In genomic region chr3:56698248-56698647, GRCm38 (mm10) we compare ENCODE assay signal across 9 mouse cellular contexts.
DNase-seq lines count a peak whose midpoint lies in the region; ATAC-seq and TF ChIP-seq lines count a peak whose summit lies in the region.
"Had no signal": no experiment of that assay in that cellular context is flagged by ENCODE, and none has a peak within 500 bp of the region (broad histone marks: within the 10 kb centered on the region; RNA-seq: fewer than 3 reads in every experiment).

No protein-coding gene starts in this region.

- WGBS in intestine, embryonic 15.5 days, result 14% methylated on average over 1 of the region's 1 CpGs
- WGBS in intestine, embryonic 16.5 days, result 8% methylated on average over 1 of the region's 1 CpGs
- 60% methylated on average over 1 of the region's 1 CpGs for WGBS in thymus, adult 2 months

- H3K9ac ChIP-seq in intestine, embryonic 15.5 days, result no peak overlapping the region
- no peak overlapping the region for H3K9ac ChIP-seq in intestine, embryonic 16.5 days (ENCODE audit: low read depth, low read length)

- 0 out of 2 replicates have a peak, but pooled peaks have one; percentile 12 for ATAC-seq in intestine, embryonic 15.5 days
- no peak for ATAC-seq in intestine, embryonic 16.5 days

- TF ChIP-seq POLR2A in thymus, adult 2 months (IDR thresholded peaks at IDR 0.05; ENCODE audit: control insufficient read depth, extremely low read depth, insufficient read depth, low read length, poor library complexity), result no peak

- TF ChIP-seq CTCF in thymus, adult 2 months (IDR thresholded peaks at IDR 0.05; ENCODE audit: borderline replicate concordance, control insufficient read depth, extremely low read depth, insufficient read depth, low read length, poor library complexity), result no peak

- no peak overlapping the region for H3K27ac ChIP-seq in intestine, embryonic 15.5 days
- no peak overlapping the region for H3K27ac ChIP-seq in intestine, embryonic 16.5 days (ENCODE audit: low read length)
- H3K27ac ChIP-seq in thymus, adult 2 months (ENCODE audit: control insufficient read depth, insufficient read depth, low read length), result no peak overlapping the region

- H3K4me1 ChIP-seq in intestine, embryonic 15.5 days (replicated peaks), result no peaks in the 10 kb centered on the region
- H3K4me1 ChIP-seq in intestine, embryonic 16.5 days (ENCODE audit: control insufficient read depth, insufficient read depth, low read length), result no peaks in the 10 kb centered on the region
- no peaks in the 10 kb centered on the region for H3K4me1 ChIP-seq in thymus, adult 2 months (replicated peaks; ENCODE audit: control insufficient read depth, insufficient read depth, low read length)

- H3K4me2 ChIP-seq in intestine, embryonic 15.5 days (replicated peaks), result no peak overlapping the region
- no peak overlapping the region for H3K4me2 ChIP-seq in intestine, embryonic 16.5 days (ENCODE audit: low read depth, low read length)

- no peak overlapping the region for H3K4me3 ChIP-seq in intestine, embryonic 15.5 days (replicated peaks)
- H3K4me3 ChIP-seq in intestine, embryonic 16.5 days (ENCODE audit: low read length), result no peak overlapping the region
- no peak overlapping the region for H3K4me3 ChIP-seq in thymus, adult 2 months (ENCODE audit: control insufficient read depth, insufficient read depth, low read length)
- H3K4me3 ChIP-seq: erythroblast, embryonic 14.5 days had no signal

- DNase-seq in frontal cortex, postnatal 36 days (ENCODE audit: low spot score in 2 of 2), result peak; percentile 19 to 51
- peak; percentile 12 to 22 for DNase-seq in layer of hippocampus, postnatal 14 days (ENCODE audit: low spot score in 2 of 2)
- DNase-seq in neural tube, embryonic 10.5 days (ENCODE audit: extremely low spot score, low spot score), result peak; percentile 33
- DNase-seq in spleen, postnatal 4 days (ENCODE audit: low spot score in 2 of 2), result no peak
- no peak for DNase-seq in lung, postnatal 14 days
- DNase-seq in thymus, adult 2 months, result no peak

- no peaks in the 10 kb centered on the region for H3K9me3 ChIP-seq in intestine, embryonic 15.5 days
- H3K9me3 ChIP-seq in intestine, embryonic 16.5 days (ENCODE audit: control insufficient read depth, low read length), result no peaks in the 10 kb centered on the region

- H3K27me3 ChIP-seq in intestine, embryonic 15.5 days (replicated peaks), result no peaks in the 10 kb centered on the region
- H3K27me3 ChIP-seq in intestine, embryonic 16.5 days (replicated peaks; ENCODE audit: control insufficient read depth, insufficient read depth, low read length), result no peaks in the 10 kb centered on the region
- no peaks in the 10 kb centered on the region for H3K27me3 ChIP-seq in thymus, adult 2 months (ENCODE audit: control insufficient read depth, insufficient read depth, low read length)

- no peaks in the 10 kb centered on the region for H3K36me3 ChIP-seq in intestine, embryonic 15.5 days
- H3K36me3 ChIP-seq in intestine, embryonic 16.5 days (ENCODE audit: control insufficient read depth, insufficient read depth, low read length), result no peaks in the 10 kb centered on the region
- H3K36me3 ChIP-seq in thymus, adult 2 months (ENCODE audit: control insufficient read depth, insufficient read depth, low read length), result no peaks in the 10 kb centered on the region

Comparison
In these comparisons a context has a peak if more than half of its experiments do, and no peak if none do; other contexts are left out.
1. DNase-seq: peak in frontal cortex, postnatal 36 days (2 of 2), layer of hippocampus, postnatal 14 days (2 of 2) and neural tube, embryonic 10.5 days (single experiment); none in spleen, postnatal 4 days (0 of 2), lung, postnatal 14 days (single experiment) and thymus, adult 2 months (single experiment).